Mouse (Mus musculus) B cell, adult 2 months (primary cell): ENCODE measurements around the gene Myo1h.

ENCODE experiments used
- DNase-seq, 2 experiments: peaks; one replicate each; pipeline ENCODE4 v3.0.0; 2022

Myo1h gene

GRCm38 (mm10) chr5:114288874-114289273, at the start of gene Myo1h:
Gene Myo1h, plus strand, starts transcription at chr5:114289166.
- DNase-seq: no peak

- no peak for DNase-seq
Observed at GRCm38 (mm10) chr5:114239737-114240136, 49.2 kb upstream of the Myo1h start.

GRCm38 (mm10) chr5:114246465-114246864, 42.5 kb upstream of the Myo1h start:
- peak in 1 of 2 experiments; percentile 5 for DNase-seq

- DNase-seq: peak; percentile 61 to 62
Observed at GRCm38 (mm10) chr5:114248174-114248589, 40.8 kb upstream of the Myo1h start.

- DNase-seq: no peak
Observed at GRCm38 (mm10) chr5:114259495-114259894, 29.5 kb upstream of the Myo1h start.

GRCm38 (mm10) chr5:114261494-114261893, 27.5 kb upstream of the Myo1h start:
- DNase-seq: no peak

GRCm38 (mm10) chr5:114264030-114264459, 24.9 kb upstream of the Myo1h start:
- no peak for DNase-seq

- no peak for DNase-seq
Observed at GRCm38 (mm10) chr5:114264791-114265190, 24.2 kb upstream of the Myo1h start.

GRCm38 (mm10) chr5:114268646-114269045, 20.3 kb upstream of the Myo1h start:
- no peak for DNase-seq

GRCm38 (mm10) chr5:114269499-114269898, 19.5 kb upstream of the Myo1h start:
- DNase-seq: no peak

- DNase-seq: no peak
Observed at GRCm38 (mm10) chr5:114269984-114270383, 19.0 kb upstream of the Myo1h start.

- no peak for DNase-seq
Observed at GRCm38 (mm10) chr5:114273693-114274402, 15.1 kb upstream of the Myo1h start, which contains the start of gene Foxn4. Gene Foxn4, minus strand, starts transcription at chr5:114273807.

GRCm38 (mm10) chr5:114275339-114275738, 13.6 kb upstream of the Myo1h start:
- DNase-seq: no peak

GRCm38 (mm10) chr5:114275991-114276390, 13.0 kb upstream of the Myo1h start:
- DNase-seq: no peak

- no peak for DNase-seq
Observed at GRCm38 (mm10) chr5:114279382-114280143, 9.4 kb upstream of the Myo1h start.

- DNase-seq: no peak
Observed at GRCm38 (mm10) chr5:114282346-114282745, 6.6 kb upstream of the Myo1h start.

GRCm38 (mm10) chr5:114284604-114285397, 4.2 kb upstream of the Myo1h start:
- DNase-seq: no peak

- DNase-seq: no peak
Observed at GRCm38 (mm10) chr5:114285398-114285700, 3.6 kb upstream of the Myo1h start.

GRCm38 (mm10) chr5:114286102-114286501, 2.9 kb upstream of the Myo1h start:
- peak; percentile 7 to 19 for DNase-seq

- no peak for DNase-seq
Observed at GRCm38 (mm10) chr5:114286872-114287571, 1.9 kb upstream of the Myo1h start.

- no peak for DNase-seq
Observed at GRCm38 (mm10) chr5:114288396-114288795, 570 bp upstream of the Myo1h start.

- no peak for DNase-seq
Observed at GRCm38 (mm10) chr5:114290004-114290403, 1.0 kb downstream of the Myo1h start.
